Mouse (Mus musculus) left cerebral cortex, postnatal 4 days (tissue): ENCODE data around the gene Rad18. TPM values are rescaled to one million over a fixed set of nuclear protein-coding genes. Genes with fewer than 3 reads are reported as not detected.

Experiments used
- DNase-seq: peaks from one replicate; pipeline ENCODE4 v3.0.0-alpha.2; 2022
- intact Hi-C: fragments of 180-260 bp; cut with DNase I; formaldehyde crosslinking; loops from one replicate; pipeline ENCODE4 v1.15.1; 2025
- total RNA-seq, 2 experiments: library from RNA; stranded (reverse); gene quantifications; 2 replicates each; pipeline ENCODE4 v1.2.3; 2021

The Rad18 gene
- total RNA-seq, 2 experiments from 2014 or later = 9.4 to 10.5 TPM

GRCm38 (mm10) chr6:112688033-112688432, 8.5 kb downstream of the Rad18 start:
- no peak for DNase-seq
- intact Hi-C loops = no loop called here

DNA sequence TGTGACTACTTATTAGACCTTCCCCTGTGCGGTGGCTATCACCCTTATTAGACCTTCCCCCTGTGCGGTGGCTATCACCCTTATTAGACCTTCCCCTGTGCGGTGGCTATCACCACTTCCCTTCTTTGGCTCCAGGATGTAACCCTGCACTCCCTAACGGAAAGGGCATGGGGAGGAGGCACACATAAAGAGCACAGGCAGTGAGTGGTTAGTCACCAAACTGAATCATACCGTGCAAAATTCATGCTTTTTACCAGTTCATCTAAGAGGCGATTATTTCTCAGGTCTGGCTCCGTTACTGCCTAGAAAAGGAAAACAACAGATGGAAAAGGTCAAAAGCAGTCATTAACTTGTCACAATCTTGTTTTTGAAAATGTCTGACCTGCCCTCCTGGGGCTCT, 10.0 kb downstream of the Rad18 start:
- intact Hi-C loops = no loop called here
- DNase-seq = no peak

DNA sequence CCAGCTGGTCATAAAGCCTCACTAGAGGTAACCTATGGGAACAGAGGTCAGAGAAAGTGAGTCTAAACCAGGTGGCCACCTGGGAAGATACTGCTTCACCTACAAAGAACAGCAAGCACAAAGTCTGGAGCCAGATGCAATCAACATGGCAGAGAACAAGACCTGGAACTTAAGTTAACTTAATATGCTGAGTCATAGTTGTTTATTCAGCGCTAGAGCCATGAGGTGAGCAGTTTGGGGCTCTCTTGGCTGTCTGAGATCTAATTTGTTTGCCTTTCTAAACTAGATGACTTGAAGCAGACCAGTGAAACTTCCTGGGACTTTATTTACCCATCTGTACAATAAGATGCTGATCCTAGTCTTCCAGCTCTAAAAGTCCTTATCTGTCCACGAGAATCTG, 12.4 kb downstream of the Rad18 start:
- intact Hi-C loops = no loop called here
- DNase-seq = no peak

- intact Hi-C loops = no loop called here
Observed at GRCm38 (mm10) chr6:112632071-112632470, 64.4 kb downstream of the Rad18 start.

GRCm38 (mm10) chr6:112630291-112630690, 66.2 kb downstream of the Rad18 start:
- intact Hi-C loops = no loop called here
- DNase-seq = no peak

More at GRCm38 (mm10) chr6:112632071-112632470, 64.4 kb downstream of the Rad18 start:
- DNase-seq = no peak

- DNase-seq = no peak
- intact Hi-C loops = no loop called here
Observed at GRCm38 (mm10) chr6:112628301-112628700, 68.2 kb downstream of the Rad18 start.

DNA sequence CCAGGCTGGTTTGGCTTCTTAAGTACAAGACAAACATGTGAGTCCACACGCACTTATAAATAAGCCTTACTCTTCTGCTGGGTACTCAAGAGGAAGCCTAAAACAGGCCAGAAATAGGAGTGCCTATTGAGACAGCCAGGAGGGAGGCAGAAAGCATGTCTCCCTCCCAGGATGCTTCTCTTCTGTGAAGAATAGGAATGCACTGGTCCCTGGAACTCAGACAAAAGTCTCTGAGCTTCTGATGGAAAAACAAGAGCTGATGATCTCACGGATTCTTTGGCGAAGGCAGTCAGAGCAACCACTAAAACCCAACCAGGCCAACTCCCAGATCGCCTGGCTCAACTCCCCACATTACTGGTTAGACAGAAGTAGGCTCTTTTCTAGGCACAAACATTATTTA, 74.2 kb downstream of the Rad18 start:
- DNase-seq = no peak
- intact Hi-C loops = no loop called here

GRCm38 (mm10) chr6:112620027-112620426, 76.5 kb downstream of the Rad18 start:
- intact Hi-C loops = no loop called here
- DNase-seq = no peak

GRCm38 (mm10) chr6:112617728-112618318, 78.7 kb downstream of the Rad18 start:
- DNase-seq = no peak
- intact Hi-C loops = no loop called here

DNA sequence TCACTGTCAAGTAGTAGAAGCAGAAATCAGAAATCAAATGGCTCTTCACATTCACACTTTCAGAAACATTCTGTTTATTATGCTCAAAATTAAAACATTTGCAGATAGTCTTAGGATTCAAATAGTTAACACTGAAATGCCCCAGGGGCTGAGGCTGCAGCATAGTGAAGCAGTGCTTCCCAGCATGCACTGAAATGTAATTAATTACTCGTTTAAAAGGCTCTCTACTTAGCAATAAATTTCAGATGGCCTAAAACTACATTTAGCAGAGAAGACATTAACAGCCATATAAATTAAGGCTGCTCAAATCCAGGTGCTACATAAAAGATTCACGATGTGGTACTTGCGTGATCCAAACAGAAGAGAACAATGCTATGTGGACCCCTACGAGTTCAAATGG, 87.5 kb downstream of the Rad18 start:
- no peak for DNase-seq
- intact Hi-C loops = no loop called here

GRCm38 (mm10) chr6:112603866-112604265, 92.6 kb downstream of the Rad18 start:
- intact Hi-C loops = no loop called here
- no peak for DNase-seq

DNA sequence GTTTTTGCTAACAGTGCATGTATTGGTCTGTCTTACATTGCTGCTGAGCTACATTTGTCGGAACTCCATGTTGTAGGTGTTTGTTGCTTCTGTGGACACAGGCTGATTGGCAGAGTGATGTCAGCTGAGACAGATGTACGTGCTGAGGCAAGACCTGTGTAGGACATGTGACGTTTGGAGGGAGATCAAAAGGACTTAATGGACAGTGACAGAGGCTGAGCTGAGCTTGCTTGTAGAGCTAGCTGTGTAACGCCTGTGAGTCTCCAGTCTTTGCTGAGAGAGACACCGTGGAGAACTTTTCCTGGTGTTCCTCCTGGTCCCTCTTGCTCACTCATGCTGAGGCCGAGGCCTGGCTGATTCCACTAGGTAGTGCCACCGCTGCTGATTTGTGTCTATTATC, 101.5 kb downstream of the Rad18 start:
- intact Hi-C loops = no loop called here
- no peak for DNase-seq

DNA sequence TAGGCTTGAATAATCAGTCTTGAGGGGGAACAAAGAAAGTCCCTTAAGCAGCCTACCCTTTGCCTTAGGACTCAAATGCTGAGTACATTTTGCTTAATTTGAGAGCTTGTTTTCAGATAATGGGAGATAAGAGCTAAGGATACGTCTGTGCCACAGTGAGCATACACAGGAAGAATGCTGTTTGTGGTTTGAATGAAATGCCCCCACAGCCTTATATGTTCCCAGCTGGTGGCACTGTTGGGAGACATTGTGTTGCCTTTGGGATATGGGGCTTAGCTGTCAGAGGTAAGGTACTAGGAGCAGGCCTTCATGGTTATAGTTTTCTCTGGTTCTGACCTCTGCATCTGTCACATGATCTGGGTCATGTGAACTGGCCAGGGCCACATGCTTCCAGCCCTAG, 108.6 kb downstream of the Rad18 start:
- DNase-seq = no peak
- intact Hi-C loops = no loop called here

- no peak for DNase-seq
- intact Hi-C loops = no loop called here
Observed at GRCm38 (mm10) chr6:112586999-112587398, 109.5 kb downstream of the Rad18 start.

DNA sequence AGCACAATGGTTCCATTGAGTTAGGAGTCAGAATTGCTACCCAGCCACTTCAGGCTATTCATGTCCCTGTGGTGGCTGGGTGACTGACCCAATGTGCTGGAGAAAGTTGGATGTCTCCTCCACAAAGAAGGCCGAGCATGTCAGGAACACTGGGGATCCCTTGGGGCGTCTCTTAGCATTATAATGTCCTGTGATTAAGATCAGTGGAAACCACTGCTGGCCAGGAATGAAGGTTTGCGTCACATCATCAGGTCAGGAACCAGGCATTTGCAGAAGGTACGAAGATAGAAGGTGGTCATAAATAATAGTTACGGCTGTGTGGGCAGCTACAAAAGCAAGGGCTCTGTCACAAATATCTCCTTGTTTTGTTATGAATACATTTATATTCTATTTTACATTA, 111.5 kb downstream of the Rad18 start:
- intact Hi-C loops = no loop called here
- DNase-seq = no peak

- peak; percentile 25 for DNase-seq
- intact Hi-C loops = no loop called here
Observed at GRCm38 (mm10) chr6:112582022-112582421, 114.5 kb downstream of the Rad18 start.

DNA sequence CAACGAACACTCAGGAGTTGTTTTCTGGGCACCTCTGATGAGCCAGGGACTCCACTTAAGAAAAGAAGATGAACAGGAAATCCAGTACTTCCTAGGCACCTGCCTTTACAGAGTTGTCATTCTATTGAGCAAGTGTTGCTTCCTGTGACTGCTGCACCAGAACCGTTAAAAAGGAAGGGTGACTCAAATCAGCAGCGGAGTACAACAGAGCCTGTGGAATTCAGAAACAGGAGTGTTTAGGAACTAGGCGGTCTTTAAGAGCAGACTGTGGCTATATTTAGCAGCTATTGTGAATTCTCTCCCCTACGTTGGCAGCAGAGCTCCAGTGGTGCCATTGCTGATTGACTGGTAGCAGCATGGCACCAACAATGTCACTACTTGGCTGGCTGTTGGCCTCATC, 119.3 kb downstream of the Rad18 start:
- DNase-seq = no peak
- intact Hi-C loops = no loop called here

DNA sequence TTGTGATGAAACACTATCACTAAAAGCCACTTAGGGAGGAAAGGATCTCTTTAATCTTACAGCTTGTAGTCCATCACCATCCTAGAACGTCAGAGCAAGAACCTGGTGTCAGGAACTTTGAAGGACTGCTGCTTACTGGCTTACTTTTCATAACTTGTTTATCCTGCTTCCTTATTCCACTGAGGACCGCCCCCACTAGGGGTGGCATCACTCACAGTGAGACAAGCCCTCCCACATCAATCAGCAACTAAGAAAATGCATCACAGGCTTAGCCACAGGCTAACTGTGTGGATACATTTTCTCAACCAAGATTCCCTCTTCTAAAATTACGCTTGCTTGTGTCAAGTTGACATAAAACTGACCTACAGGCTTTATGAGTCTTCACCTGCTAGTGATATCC, 121.9 kb downstream of the Rad18 start:
- intact Hi-C loops = no loop called here
- DNase-seq = no peak

DNA sequence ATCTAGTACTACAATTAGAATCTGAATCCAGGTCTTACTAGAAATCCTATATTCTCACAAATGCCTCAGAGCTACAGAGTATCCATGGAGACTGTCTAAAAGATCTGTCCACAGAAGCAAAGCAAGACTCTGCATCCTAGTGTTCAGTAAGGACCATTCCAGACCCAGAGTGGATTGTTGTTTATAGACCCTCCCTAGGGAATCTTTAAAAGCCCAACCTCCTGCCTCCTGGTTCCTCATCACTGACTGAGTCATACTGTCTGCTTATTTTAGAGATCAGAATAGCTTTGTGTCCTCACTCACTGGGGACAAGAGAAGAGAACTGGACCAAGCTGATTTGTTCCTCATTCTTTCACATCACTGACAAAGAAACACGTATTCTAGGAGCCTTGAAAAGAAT, 126.1 kb downstream of the Rad18 start:
- DNase-seq = no peak
- intact Hi-C loops = no loop called here
